Mouse (Mus musculus): ENCODE results near the gene Pdss1. TPM values are rescaled to one million over a fixed set of nuclear protein-coding genes. Genes with fewer than 3 reads are reported as not detected.
"Not testable (repeated sequence)": the region's sequence is repeated elsewhere in the genome, so short reads cannot be mapped to it uniquely, and the experiment has no call there.

Gene Pdss1
- 10.7 and 15.1 TPM in 2 replicates for polyA plus RNA-seq (2011; ENCODE audit: insufficient read length, low read depth, missing spikeins)

DNA sequence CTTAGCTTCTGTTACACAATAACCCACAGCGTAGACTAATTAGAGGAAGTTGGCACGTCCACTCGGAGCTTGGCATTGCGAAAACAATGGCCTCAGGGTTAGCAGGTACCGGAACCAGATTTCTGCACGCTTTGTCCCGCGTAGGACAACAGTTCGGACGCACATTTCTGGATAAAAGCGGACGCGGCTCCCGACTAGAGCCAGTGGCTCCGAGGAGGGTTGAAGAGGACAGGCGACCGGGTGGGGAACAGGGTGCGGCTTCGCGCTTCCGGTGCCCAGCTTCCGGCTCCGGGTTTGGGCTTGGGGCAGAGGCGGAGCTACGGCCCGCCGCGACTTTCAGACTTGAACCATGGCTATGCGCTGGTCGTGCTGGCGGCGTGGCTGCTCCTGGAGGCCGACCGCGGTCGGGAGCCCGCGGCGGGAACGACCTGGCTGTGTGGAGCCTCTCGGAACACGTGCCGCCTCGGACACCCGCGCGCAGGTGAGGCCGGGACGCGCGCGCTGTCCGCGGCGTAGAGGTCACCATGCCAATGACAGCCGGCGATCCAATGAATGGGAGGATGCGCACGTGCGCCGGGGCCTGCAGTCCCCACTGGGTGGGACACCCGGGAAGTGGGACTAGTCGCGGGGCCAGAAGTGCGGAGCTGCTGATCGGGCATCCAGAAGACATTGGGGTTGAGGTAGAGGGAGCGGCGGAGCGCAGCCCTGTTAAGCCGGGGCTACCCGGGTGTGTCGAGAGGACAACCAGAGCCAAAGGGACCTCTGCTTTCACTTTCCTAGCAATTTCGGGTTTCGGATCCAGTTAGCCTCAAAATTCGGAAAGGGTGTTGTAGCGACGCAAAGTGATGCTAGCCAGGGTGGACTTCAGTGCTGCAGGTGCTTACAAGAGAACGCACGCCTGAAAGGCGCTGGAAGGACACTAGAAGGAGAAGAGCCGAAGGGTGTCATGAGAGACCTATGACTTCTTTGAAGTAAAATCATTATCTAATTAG lies at the start of gene Pdss1:
Gene Pdss1, plus strand, starts transcription at position 241 of the 992 bp plus-strand sequence.
- peak within 1 kb of the TSS; percentile 97 for H3K4me3 ChIP-seq (ENCODE audit: insufficient read depth, low read length)
- H3K27ac ChIP-seq (ENCODE audit: insufficient read depth, low read length), result peak within 1 kb of the TSS; percentile 39
- TF ChIP-seq CTCF (IDR thresholded peaks at IDR 0.05; ENCODE audit: borderline replicate concordance, insufficient read depth, low read length) (no peak), POLR2A (IDR thresholded peaks at IDR 0.05; ENCODE audit: low read depth, low read length) (peak; percentile 79)
- H3K4me1 ChIP-seq (ENCODE audit: control insufficient read depth, insufficient read depth, low read length), result no peaks in the 10 kb centered on the region

DNA sequence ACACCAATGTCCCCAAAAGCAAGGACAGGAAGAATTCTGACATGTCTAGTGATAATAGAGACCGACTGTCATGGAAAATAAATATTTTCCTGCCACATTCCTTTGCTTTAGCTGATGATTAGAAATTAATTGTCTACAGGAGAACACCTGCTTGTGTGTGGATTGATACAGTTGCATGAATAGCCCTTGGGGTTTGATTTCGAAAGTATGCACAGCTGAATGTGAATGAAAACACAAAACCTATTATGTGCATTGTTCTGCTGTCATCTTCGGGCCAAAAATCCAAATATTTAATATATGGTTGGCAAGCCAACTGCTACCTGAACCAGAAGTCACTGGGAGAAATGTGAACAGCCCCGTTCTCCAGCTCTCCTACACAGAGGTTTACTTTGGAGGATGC lies 43.4 kb upstream of the Pdss1 start:
- Histone ChIP-seq H3K27ac (ENCODE audit: insufficient read depth, low read length) (no peak overlapping the region), H3K4me3 (ENCODE audit: insufficient read depth, low read length) (no peak overlapping the region), H3K4me1 (ENCODE audit: control insufficient read depth, insufficient read depth, low read length) (no peaks in the 10 kb centered on the region)
- TF ChIP-seq CTCF (IDR thresholded peaks at IDR 0.05; ENCODE audit: borderline replicate concordance, insufficient read depth, low read length) (no peak), POLR2A (IDR thresholded peaks at IDR 0.05; ENCODE audit: low read depth, low read length) (no peak)

DNA sequence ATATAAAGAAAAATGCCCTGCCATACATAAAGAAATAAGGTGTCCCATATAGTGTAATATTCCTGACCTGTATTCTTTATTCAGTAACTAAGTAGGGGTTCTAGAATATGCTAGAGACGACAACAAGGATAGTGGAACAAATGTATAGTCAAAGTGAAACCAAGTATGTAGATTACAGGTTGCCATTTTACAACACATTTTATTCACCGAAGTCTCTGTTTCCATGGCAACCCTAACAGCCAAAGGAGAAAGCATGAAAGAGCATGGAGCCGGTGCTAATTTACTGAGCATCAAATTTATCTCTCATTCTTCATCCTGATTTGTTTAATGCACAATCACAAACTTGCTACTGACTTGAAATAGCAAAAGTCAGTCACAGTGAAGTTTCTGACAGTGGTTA lies 37.8 kb upstream of the Pdss1 start:
- Histone ChIP-seq H3K27ac (ENCODE audit: insufficient read depth, low read length) (no peak overlapping the region), H3K4me1 (ENCODE audit: control insufficient read depth, insufficient read depth, low read length) (no peaks in the 10 kb centered on the region), H3K4me3 (ENCODE audit: insufficient read depth, low read length) (no peak overlapping the region)
- TF ChIP-seq CTCF (IDR thresholded peaks at IDR 0.05; ENCODE audit: borderline replicate concordance, insufficient read depth, low read length) (no peak), POLR2A (IDR thresholded peaks at IDR 0.05; ENCODE audit: low read depth, low read length) (no peak)

DNA sequence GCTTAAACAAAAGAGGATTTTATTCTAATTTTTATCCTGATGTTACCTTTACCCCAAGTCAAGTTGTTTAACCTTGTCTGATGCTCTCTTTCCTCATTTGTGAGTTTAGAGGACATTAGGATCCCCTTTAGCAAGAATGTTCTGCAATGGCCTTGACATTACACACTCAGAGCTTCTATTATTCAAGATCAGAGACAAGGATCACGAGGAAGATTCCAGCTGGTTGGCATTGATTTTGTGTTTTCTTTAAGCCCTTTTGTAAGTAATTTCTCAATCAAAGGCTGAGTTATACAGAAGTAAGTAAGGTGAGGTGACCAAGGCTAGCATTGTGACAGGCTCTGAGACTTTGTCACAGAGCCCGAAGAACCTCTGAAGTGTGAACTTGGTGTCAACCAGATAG lies 33.1 kb upstream of the Pdss1 start:
- TF ChIP-seq CTCF (IDR thresholded peaks at IDR 0.05; ENCODE audit: borderline replicate concordance, insufficient read depth, low read length) (no peak), POLR2A (IDR thresholded peaks at IDR 0.05; ENCODE audit: low read depth, low read length) (no peak)
- H3K4me3 ChIP-seq (ENCODE audit: insufficient read depth, low read length), result no peak overlapping the region
- no peaks in the 10 kb centered on the region for H3K4me1 ChIP-seq (ENCODE audit: control insufficient read depth, insufficient read depth, low read length)
- no peak overlapping the region for H3K27ac ChIP-seq (ENCODE audit: insufficient read depth, low read length)

DNA sequence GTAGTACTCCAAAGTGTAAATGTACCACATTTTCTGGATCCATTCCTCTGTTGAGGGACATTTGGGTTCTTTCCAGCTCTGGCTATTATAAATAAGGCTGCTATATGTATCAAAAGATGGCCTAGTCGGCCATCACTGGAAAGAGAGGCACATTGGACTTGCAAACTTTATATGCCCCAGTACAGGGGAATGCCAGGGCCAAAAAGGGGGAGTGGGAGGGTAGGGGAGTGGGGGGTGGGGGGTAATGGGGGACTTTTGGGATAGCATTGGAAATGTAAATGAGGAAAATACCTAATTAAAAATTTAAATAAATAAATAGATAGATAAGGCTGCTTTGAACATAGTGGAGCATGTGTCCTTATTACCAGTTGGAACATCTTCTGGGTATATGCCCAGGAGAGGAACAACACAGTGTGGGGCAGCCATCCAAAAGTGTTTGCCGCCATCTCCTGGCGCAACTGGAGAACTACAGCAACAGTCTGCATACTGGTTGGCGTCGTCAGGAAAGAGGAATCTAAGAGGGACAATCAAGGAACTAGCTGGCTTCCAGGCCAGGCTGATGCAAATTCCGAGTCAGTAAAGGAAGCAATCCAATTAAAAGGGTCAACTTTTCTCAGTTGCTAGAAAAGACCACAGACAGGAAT lies 30.8 kb upstream of the Pdss1 start:
- H3K4me1 ChIP-seq (ENCODE audit: control insufficient read depth, insufficient read depth, low read length); H3K4me3 ChIP-seq (ENCODE audit: insufficient read depth, low read length); H3K27ac ChIP-seq (ENCODE audit: insufficient read depth, low read length): not testable (repeated sequence)
- peak; percentile 86 for TF ChIP-seq CTCF (IDR thresholded peaks at IDR 0.05; ENCODE audit: borderline replicate concordance, insufficient read depth, low read length)

DNA sequence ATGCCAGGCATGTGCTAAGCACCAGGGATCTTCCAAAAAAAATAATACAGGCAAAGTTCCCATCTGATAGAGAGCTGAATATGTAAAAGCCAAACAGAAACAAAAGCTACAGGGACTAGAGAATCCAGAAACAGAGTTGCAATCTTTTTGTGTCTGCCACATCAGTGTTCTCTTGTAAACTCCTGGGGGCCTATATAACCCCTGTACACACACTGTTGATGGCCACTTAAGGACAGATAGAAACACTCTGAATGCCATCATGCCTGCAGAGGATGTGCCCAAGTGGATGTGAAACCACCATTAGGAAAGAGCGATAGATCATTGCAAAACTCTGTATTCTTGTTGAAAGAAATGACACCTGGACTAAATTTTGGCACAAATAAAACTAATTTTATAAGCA lies 29.5 kb upstream of the Pdss1 start:
- H3K27ac ChIP-seq (ENCODE audit: insufficient read depth, low read length), result no peak overlapping the region

DNA sequence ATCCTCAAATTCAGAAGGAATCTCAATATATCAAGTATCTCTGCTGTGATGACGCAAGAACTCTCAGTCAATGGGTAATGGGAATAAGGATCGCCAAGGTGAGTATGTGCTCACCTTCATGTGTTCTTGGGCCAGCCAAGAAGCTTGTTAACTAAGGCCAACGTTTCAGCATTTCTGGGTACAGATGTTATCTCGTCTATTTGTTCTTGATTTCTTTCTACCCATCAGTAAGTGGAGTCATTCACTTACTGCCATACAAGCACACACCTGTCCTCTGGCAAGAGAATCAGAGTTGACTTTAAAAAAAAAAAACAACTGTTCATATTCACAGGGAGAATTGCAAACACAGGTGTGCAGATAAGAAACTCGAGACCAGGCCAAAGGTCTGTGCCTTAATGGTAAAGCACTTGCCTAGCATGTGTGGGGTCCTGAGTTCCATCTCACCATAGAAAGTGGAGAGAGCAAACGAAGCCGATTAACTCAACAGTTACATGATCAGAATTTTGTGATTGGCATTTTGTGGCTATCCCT lies 28.4 kb upstream of the Pdss1 start:
- TF ChIP-seq POLR2A (IDR thresholded peaks at IDR 0.05; ENCODE audit: low read depth, low read length), result no peak
- no peak for TF ChIP-seq CTCF (IDR thresholded peaks at IDR 0.05; ENCODE audit: borderline replicate concordance, insufficient read depth, low read length)
- no peaks in the 10 kb centered on the region for H3K4me1 ChIP-seq (ENCODE audit: control insufficient read depth, insufficient read depth, low read length)
- H3K4me3 ChIP-seq (ENCODE audit: insufficient read depth, low read length), result no peak overlapping the region
- no peak overlapping the region for H3K27ac ChIP-seq (ENCODE audit: insufficient read depth, low read length)

More for the DNA sequence above, 29.5 kb upstream of the Pdss1 start:
- Histone ChIP-seq H3K4me1 (ENCODE audit: control insufficient read depth, insufficient read depth, low read length) (no peaks in the 10 kb centered on the region), H3K4me3 (ENCODE audit: insufficient read depth, low read length) (no peak overlapping the region)
- TF ChIP-seq POLR2A (IDR thresholded peaks at IDR 0.05; ENCODE audit: low read depth, low read length) (no peak), CTCF (IDR thresholded peaks at IDR 0.05; ENCODE audit: borderline replicate concordance, insufficient read depth, low read length) (no peak)

DNA sequence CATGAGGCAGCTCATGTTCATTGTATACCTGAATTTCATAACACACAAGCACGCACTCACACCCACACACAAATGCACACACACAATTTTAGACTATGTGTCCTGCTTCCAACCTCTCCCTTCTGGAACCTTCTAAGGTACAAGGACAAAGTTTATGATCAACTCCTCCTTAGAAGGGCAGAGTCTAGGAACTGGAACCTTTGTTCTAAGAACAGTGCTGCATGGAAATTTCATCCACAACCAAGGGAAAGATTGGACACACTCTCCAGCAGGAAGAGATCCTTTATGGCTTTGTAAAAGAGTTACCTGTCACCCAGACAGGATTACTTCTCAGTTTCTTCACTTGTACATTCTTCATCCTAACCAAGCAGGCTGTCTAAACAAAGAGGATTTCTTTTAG lies 22.2 kb upstream of the Pdss1 start:
- TF ChIP-seq CTCF (IDR thresholded peaks at IDR 0.05; ENCODE audit: borderline replicate concordance, insufficient read depth, low read length) (no peak), POLR2A (IDR thresholded peaks at IDR 0.05; ENCODE audit: low read depth, low read length) (no peak)
- H3K27ac ChIP-seq (ENCODE audit: insufficient read depth, low read length), result no peak overlapping the region

DNA sequence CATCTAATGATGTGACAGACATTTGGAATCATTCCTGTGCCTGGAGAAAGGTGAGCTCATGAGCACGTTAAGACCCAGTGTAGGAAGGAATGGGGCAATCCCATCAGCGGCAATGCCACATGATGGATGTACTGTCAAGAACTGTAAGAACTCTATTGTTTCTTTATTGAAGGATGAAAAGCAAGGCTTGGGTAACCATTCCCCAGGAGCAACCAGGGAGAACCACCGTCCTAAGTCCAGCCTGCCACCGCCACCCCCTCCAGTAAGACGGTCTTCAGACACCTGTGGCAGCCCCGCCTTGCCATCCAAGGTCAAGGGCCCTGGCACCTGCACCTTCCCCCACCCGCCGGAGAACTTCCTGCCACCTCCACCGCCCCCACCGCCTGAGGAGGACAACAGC lies 20.7 kb upstream of the Pdss1 start:
- Histone ChIP-seq H3K4me1 (ENCODE audit: control insufficient read depth, insufficient read depth, low read length) (no peaks in the 10 kb centered on the region), H3K27ac (ENCODE audit: insufficient read depth, low read length) (no peak overlapping the region), H3K4me3 (ENCODE audit: insufficient read depth, low read length) (no peak overlapping the region)
- TF ChIP-seq POLR2A (IDR thresholded peaks at IDR 0.05; ENCODE audit: low read depth, low read length) (no peak), CTCF (IDR thresholded peaks at IDR 0.05; ENCODE audit: borderline replicate concordance, insufficient read depth, low read length) (no peak)

More for the DNA sequence above, 22.2 kb upstream of the Pdss1 start:
- no peaks in the 10 kb centered on the region for H3K4me1 ChIP-seq (ENCODE audit: control insufficient read depth, insufficient read depth, low read length)
- no peak overlapping the region for H3K4me3 ChIP-seq (ENCODE audit: insufficient read depth, low read length)

All from embryonic fibroblast, embryonic 13.5 days (primary cell).